Mouse (Mus musculus) layer of hippocampus, adult 18-20 months (tissue): ENCODE measurements around the gene Olfr1191-ps1. TPM values are rescaled to one million over a fixed set of nuclear protein-coding genes. Genes with fewer than 3 reads are reported as not detected.
"Not testable (repeated sequence)": the region's sequence is repeated elsewhere in the genome, so short reads cannot be mapped to it uniquely, and the experiment has no call there.

Source experiments
- DNase-seq, 2 experiments: peaks; one replicate each; pipeline ENCODE4 v3.0.0; 2022; ENCODE audit warnings: low spot score in 2 of 2
- long read RNA-seq: library from polyadenylated mRNA; stranded (forward); transcript quantifications from one replicate; pipeline ENCODE4 v2.0.0, GENCODE M21; 2021
- total RNA-seq, 2 experiments: library from RNA; stranded (reverse); gene quantifications; 2 replicates each; pipeline ENCODE4 v1.2.3; 2021

The Olfr1191-ps1 gene
- not detected for total RNA-seq
- long read RNA-seq, result 0 reads

DNA sequence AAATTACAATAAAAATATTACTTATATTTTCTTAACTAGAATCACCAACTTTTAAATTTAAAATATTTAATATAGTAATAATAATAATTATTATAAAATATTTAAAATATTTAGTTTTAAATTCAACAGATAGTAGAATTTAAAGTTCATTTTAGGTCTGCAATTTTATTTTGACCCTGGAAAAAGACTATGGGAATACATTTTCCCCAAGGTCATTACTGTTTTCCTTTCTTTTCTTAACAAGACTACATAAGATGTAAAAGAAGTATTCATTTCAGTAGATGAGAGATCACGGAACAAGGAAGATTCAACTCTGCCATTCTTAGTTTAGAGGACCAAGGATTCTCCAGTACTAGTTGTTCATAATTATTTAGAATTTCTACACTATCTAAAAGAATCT is at the start of gene Olfr1191-ps1:
Gene Olfr1191-ps1 (plus strand): TSS at position 301 of the 400 bp plus-strand sequence.
- DNase-seq, result not testable (repeated sequence)

DNA sequence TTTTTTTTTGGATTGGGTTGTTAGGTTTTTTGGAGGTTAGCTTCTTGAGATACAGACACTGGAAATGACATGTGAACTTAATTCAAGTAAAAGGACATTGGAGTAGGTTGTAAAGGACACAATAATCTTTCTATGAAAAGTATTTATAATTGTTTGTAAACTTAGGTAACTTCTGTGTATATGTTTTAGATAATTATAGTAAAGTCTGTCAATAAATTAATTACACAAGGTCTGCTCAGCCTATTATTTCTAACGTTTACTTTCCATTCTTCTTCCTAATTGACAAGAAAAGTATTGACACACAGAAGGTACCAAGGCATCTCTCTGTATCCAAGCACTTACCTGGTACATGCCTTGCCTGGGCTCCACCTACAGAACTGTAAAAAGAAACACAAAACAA is 7.9 kb downstream of the Olfr1191-ps1 start, which contains the start of gene Olfr1192-ps1:
Gene Olfr1192-ps1 (plus strand): TSS at position 301 of the 400 bp plus-strand sequence.
- DNase-seq, result no peak

DNA sequence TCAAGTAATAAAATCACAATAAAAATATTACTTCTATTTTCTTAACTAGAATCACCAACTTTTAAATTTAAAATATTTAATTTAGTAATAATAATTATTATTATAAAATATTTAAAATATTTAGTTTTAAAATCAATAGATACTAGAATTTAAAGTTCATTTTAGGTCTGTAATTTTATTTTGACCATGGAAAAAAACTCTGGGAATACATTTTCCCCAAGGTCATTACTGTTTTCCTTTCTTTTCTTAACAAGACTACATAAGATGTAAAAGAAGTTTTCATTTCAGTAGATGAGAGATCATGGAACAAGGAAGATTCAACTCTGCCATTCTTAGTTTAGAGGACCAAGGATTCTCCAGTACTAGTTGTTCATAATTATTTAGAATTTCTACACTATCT is 35.0 kb downstream of the Olfr1191-ps1 start, which contains the start of gene Olfr1193:
Gene Olfr1193 (plus strand): TSS at position 301 of the 400 bp plus-strand sequence.
- not testable (repeated sequence) for DNase-seq

DNA sequence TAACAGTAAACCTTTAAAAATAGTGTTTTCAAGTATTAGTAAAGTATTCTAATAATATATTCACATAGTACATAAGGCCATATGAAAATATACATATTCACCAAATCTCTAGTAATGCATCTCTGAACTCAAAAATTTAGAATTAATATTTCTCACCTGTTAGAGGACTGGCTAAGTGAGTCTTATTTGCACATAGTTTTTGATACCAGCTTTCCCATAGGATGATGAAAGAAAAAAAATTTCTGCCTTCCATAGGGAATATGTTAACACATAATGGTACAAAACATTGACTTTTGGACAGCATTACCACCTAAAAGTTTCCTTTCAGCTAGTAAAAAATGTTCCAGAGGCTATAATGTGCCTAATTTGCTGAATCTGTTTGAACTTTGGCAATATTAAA is 48.7 kb downstream of the Olfr1191-ps1 start, which contains the start of gene Olfr1195:
Gene Olfr1195 (minus strand): TSS at position 101 of the 400 bp plus-strand sequence.
- DNase-seq, result no peak

Other genes starting within 250 kb of the Olfr1191-ps1 start
- gene Olfr1179, start 234.1 kb upstream of the Olfr1191-ps1 start, total RNA-seq, result not detected
- gene Olfr1180, start 221.4 kb upstream of the Olfr1191-ps1 start, total RNA-seq, result not detected
- not detected for gene Olfr1181, start 214.4 kb upstream of the Olfr1191-ps1 start, total RNA-seq
- gene Gm13757, start 191.4 kb upstream of the Olfr1191-ps1 start, total RNA-seq, result not detected
- not detected for gene Olfr1183, start 185.7 kb upstream of the Olfr1191-ps1 start, total RNA-seq
- not detected for gene Olfr1184, start 156.9 kb upstream of the Olfr1191-ps1 start, total RNA-seq
- gene Olfr1185-ps1, start 147.2 kb upstream of the Olfr1191-ps1 start, total RNA-seq, result not detected
- not detected for gene Olfr1186, start 122.0 kb upstream of the Olfr1191-ps1 start, total RNA-seq
- gene Olfr1188, start 83.6 kb upstream of the Olfr1191-ps1 start, total RNA-seq, result not detected
- gene Olfr1189, start 54.1 kb upstream of the Olfr1191-ps1 start, total RNA-seq, result not detected
- not detected for gene Olfr1192-ps1, start 8.0 kb downstream of the Olfr1191-ps1 start, total RNA-seq
- not detected for gene Olfr1193, start 35.1 kb downstream of the Olfr1191-ps1 start, total RNA-seq
- gene Olfr1195, start 48.6 kb downstream of the Olfr1191-ps1 start, total RNA-seq, result not detected
- not detected for gene Olfr1196, start 64.1 kb downstream of the Olfr1191-ps1 start, total RNA-seq
- not detected for gene Olfr1197, start 91.8 kb downstream of the Olfr1191-ps1 start, total RNA-seq
- gene Olfr1198, start 110.8 kb downstream of the Olfr1191-ps1 start, total RNA-seq, result not detected
- not detected for gene Olfr1199, start 119.9 kb downstream of the Olfr1191-ps1 start, total RNA-seq
- not detected for gene Olfr1200, start 129.9 kb downstream of the Olfr1191-ps1 start, total RNA-seq
- gene Olfr1201, start 152.5 kb downstream of the Olfr1191-ps1 start, total RNA-seq, result not detected
- gene Olfr1202, start 174.0 kb downstream of the Olfr1191-ps1 start, total RNA-seq, result not detected
- gene Olfr1205, start 189.2 kb downstream of the Olfr1191-ps1 start, total RNA-seq, result not detected
- not detected for gene Olfr1204, start 208.8 kb downstream of the Olfr1191-ps1 start, total RNA-seq
- not detected for gene Olfr1206, start 222.7 kb downstream of the Olfr1191-ps1 start, total RNA-seq